Mouse (Mus musculus) heart, postnatal 10 days (tissue): ENCODE results near the gene Gja5. TPM values are rescaled to one million over a fixed set of nuclear protein-coding genes. Genes with fewer than 3 reads are reported as not detected.
"Not testable (repeated sequence)": the region's sequence is repeated elsewhere in the genome, so short reads cannot be mapped to it uniquely, and the experiment has no call there.

Experiments used
- DNase-seq, 2 experiments: peaks; one replicate each; pipeline ENCODE4 v3.0.0; 2021
- intact Hi-C: fragments of 180-260 bp; cut with DNase I; formaldehyde crosslinking; loops from one replicate; pipeline ENCODE4 v1.15.1; 2025
- total RNA-seq, 2 experiments: library from RNA; stranded (reverse); gene quantifications; 2 replicates each; pipeline ENCODE4 v1.2.3; 2021

Gene Gja5
- total RNA-seq, 2 experiments from 2014 or later: 22.9 to 24.2 TPM

- intact Hi-C loops: loop anchor here (5.0 kb wide), 1 partner anchor 100 kb away; no protein-coding TSS in a partner anchor
Observed at GRCm38 (mm10) chr3:97087326-97087725, 182.8 kb downstream of the Gja5 start.

GRCm38 (mm10) chr3:97088291-97088690, 183.8 kb downstream of the Gja5 start:
- not testable (repeated sequence) for DNase-seq
- intact Hi-C loops: loop anchor here (5.0 kb wide), 1 partner anchor 99 kb away; no protein-coding TSS in a partner anchor

More at GRCm38 (mm10) chr3:97087326-97087725, 182.8 kb downstream of the Gja5 start:
- DNase-seq: peak in 1 of 2 experiments; percentile 36

DNA sequence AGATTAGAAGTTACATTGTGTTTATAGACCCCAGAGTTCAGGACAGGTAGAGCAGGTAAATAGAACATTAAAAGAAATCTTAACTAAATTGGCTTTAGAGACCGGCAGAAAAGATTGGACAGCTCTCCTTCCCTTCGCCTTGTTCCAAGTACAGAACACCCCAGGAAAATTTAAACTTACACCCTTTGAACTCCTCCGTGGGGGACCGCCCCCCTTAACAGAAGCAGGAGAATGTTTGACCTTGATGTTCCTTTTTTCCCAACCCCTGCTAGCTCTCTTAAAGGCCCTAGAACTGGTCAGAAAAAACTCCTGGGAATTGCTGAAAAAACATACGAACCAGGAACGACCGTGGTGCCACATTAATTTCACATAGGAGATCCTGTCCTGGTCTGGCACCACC, 187.5 kb downstream of the Gja5 start:
- intact Hi-C loops, DNase-seq: not testable (repeated sequence)

- intact Hi-C loops, DNase-seq: not testable (repeated sequence)
Observed at GRCm38 (mm10) chr3:97096664-97097063, 192.2 kb downstream of the Gja5 start.

- peak; percentile 41 to 51 for DNase-seq
Observed at GRCm38 (mm10) chr3:97100784-97101641, 196.5 kb downstream of the Gja5 start.

DNA sequence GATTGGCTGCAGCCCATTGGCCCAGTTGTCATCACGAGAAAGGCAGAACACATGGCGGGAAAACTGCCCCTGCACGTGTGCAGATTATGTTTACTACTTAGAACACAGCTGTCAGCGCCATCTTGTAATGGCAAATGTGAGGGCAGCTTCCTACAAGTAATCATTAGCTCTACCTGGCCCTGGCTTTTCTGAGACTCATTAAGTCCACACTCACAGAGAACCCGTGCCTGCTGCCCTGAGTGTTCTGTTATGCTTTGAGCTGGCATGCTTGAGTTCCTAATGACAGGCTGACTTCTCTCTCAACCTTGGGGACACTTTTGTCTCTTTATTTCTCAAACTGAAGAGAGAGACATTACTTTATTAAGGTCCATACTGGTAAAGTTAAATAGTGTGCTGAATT, 199.5 kb downstream of the Gja5 start:
- intact Hi-C loops, DNase-seq: not testable (repeated sequence)

More at GRCm38 (mm10) chr3:97100784-97101641, 196.5 kb downstream of the Gja5 start:
- intact Hi-C loops: no loop called here

GRCm38 (mm10) chr3:97104696-97105430, 200.4 kb downstream of the Gja5 start:
- DNase-seq: no peak
- intact Hi-C loops: no loop called here

DNA sequence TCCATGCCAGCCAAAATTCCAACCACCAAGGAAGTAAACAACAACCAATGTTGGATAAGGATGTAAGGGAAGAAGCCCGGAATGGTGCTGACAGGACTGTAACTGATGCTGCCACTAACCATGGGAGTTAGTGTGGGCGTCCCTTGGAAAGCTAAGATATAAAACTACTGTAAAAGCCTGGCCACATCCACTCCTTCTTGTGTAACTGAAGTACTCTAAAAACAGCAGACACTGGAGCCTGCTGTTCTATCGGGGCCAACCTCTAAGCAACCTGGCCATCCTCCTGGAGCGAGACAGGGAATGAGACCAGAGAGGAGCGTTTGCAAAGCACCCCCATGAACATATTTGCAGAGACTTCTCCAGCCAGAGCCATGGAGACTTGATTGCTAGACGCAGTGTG, 213.0 kb downstream of the Gja5 start:
- DNase-seq: no peak
- intact Hi-C loops: no loop called here

DNA sequence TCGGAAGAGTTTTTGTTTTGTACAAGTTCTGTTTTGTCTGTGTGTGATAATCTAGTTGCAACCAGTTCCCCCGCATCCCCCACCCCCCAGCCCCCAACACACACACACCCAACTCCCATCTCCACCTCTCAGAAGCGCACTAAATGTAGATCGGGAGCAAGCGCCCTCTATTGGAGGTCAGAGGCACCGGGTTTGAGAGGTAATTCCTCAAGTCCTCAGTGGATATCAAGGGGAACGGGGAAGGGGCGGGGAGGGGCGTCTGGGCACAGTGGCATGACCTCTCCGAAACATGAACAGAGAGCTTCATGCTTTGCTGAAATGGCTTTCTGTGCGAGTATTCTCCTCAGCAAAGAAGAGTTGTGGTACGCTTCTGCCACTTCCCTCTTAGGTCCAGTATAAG, 213.8 kb downstream of the Gja5 start:
- no peak for DNase-seq
- intact Hi-C loops: no loop called here

DNA sequence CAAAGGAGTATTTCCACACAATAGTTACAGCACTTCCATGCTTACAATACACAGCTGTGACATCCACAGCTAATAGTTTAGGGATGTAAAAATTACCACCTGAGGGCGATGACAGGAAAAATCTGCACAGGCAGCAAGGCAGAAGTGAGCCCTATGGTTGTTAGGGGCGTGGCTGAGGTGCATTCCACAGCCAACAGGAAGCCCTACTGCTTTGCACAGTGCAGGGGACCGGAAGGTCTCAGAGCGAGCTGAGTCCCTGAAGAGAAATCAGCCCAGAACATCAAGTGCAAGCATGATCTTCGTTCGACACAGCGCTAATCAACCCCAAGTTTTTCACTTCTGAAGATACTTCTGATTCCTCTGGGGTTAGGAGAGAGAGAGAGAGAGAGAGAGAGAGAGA, 219.7 kb downstream of the Gja5 start:
- peak; percentile 36 to 38 for DNase-seq
- intact Hi-C loops: no loop called here

Other genes starting within 250 kb of the Gja5 start
- gene Ankrd35, start 234.6 kb upstream of the Gja5 start, total RNA-seq: under 1 TPM; 0.55 to 0.60 TPM
- 10 to 100 TPM; 23.7 to 24.6 TPM for gene Pias3, start 208.3 kb upstream of the Gja5 start, total RNA-seq
- gene Nudt17, start 196.1 kb upstream of the Gja5 start, total RNA-seq: 1 to 10 TPM; 2.5 to 3.3 TPM
- gene Polr3c, start 177.1 kb upstream of the Gja5 start, total RNA-seq: 10 to 100 TPM; 22.2 to 26.1 TPM
- 10 to 100 TPM; 25.5 to 27.0 TPM for gene Rnf115, start 177.0 kb upstream of the Gja5 start, total RNA-seq
- under 1 TPM; 0.17 to 0.31 TPM for gene Pdzk1, start 75.4 kb upstream of the Gja5 start, total RNA-seq
- gene Cd160, start 75.3 kb upstream of the Gja5 start, total RNA-seq: not detected
- 10 to 100 TPM; 20.5 to 23.8 TPM for gene Gpr89, start 653 bp downstream of the Gja5 start, total RNA-seq
- gene Gja8, start 21.3 kb downstream of the Gja5 start, total RNA-seq: not detected